Mouse (Mus musculus) A20 (cell line): ENCODE data around the gene Tubgcp4.

Experiments used
- DNase-seq: peaks from one replicate; pipeline ENCODE4 v3.0.0-alpha.2; 2011; ENCODE audit warnings: low read depth, low spot score

Tubgcp4 gene

DNA sequence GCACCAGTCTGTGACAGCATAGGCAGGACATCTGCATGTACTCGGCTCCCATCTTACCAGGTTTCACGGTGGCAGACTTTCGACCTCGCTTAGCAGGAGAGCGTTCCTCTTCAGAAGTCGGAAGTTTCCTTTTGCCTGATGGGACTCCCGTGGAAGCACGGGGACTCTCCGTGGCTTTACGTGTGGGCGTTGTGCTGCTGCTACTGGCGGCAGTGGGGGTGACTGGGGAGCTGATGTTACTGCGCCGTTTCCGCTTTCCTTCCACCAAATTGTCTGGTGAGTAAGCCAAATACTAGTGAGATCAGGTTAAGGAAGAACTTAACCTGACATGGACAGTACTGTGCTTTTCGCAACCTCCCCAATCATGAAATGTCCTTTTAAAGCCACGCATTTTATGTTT lies 33.8 kb downstream of the Tubgcp4 start:
- no peak for DNase-seq

GRCm38 (mm10) chr2:121206541-121206940 lies 36.1 kb downstream of the Tubgcp4 start:
- DNase-seq, result no peak

- no peak for DNase-seq
Measured at GRCm38 (mm10) chr2:121214491-121214890, 44.0 kb downstream of the Tubgcp4 start.

DNA sequence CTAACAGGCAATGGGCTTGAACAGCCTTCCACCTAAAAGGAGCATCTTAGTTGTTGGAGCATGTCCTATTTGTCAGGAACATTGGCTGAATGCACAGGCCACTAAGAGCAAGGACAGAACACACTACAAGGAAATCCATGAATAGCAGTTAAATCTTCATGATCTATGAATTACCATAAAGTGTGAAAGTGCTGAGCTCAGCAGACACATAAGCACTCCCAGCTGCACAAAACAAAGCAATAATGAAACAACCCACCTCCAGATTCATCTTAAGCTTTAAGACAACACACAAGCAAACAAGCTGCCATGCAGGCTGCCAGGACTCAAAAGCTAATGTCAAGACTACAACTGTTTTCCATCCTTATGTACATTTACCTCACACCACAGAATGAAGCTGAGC lies 48.7 kb downstream of the Tubgcp4 start:
- no peak for DNase-seq

DNA sequence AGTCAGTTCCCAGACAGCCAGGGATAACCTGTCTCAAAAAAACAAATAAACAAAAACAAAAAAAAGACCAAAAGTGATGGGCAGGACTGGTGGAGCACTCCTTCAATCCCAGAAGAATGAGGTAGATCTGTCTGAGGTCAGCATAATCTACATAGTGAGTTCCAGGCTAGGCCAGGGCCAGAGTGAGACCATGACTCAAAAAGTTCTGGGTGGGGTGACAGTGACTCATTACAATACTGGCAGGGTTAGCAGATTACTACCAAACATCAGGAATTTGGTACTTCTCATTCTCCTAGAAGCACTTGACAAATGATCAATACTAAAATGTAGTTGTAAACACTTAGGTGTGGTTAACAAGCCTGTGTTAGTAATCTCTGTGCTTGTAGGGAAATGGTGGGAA lies 49.5 kb downstream of the Tubgcp4 start:
- DNase-seq, result no peak

GRCm38 (mm10) chr2:121223010-121223409 lies 52.6 kb downstream of the Tubgcp4 start:
- DNase-seq, result no peak

GRCm38 (mm10) chr2:121228135-121228534 lies 57.7 kb downstream of the Tubgcp4 start:
- no peak for DNase-seq

DNA sequence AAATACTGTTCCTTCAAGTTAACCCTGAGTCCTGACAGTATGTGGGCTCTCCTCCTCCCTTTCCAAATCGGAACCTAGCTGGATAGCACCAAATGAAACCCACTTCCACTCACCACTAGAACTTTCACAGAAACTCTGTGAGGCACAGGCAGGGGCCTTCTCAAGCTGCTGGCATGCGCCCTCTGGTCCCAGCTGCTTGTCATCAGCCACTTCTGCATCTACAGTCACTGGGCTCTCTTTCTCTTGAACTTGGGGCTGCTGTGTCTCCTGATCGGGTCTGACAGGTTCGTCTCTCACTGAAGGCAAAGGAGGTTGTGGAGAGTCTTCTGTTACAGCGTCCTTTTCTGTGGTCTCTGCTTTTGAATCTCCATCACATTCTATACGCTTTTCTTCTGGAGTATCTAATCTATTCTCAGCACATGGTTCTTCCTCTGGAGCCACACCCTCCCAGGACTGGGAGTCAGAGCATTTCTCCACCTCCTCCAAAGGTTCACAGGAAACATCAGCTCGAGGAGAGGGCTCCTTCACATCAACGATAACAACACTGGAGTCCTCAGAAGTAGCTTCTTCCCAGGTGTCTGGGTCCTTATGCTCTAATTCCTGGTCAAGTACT lies 65.1 kb downstream of the Tubgcp4 start:
- DNase-seq, result no peak

DNA sequence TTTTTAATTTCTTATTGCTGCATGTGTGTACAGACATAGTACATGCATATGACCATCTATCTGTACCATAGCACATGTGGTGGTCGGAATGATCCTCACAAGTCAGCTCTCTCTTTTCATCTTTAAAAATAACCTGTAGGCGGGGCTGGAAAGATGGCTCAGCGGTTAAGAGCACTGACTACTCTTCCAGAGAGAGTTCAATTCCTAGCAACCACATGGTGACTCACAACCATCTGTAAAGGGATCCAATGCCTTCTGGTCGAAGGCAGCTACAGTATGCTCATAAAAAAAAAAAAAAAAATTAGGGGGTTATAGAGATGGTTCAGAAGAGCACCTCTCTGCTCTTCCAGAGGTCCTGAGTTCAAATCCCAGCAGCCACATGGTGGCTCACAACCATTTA lies 69.0 kb downstream of the Tubgcp4 start:
- no peak for DNase-seq

- no peak for DNase-seq
Measured at GRCm38 (mm10) chr2:121244099-121244498, 73.6 kb downstream of the Tubgcp4 start.
